Mouse (Mus musculus) limb, embryonic 11.5 days (tissue): ENCODE results near the gene Garnl3. TPM values are rescaled to one million over a fixed set of nuclear protein-coding genes. Genes with fewer than 3 reads are reported as not detected.
A peak's percentile ranks its signal among the peaks of the same experiment; 100 is the strongest.
"Not testable (repeated sequence)": the region's sequence is repeated elsewhere in the genome, so short reads cannot be mapped to it uniquely, and the experiment has no call there.

Experiments used
- ATAC-seq: fragments of 200-750 bp; cut with Nextera tagmentation; 2 replicates; pipeline ENCODE4 v1.8.0; 2017; ENCODE audit warnings: low read depth; ENCODE audit not compliant: insufficient number of reproducible peaks, low FRiP score, low TSS enrichment
- DNase-seq: peaks from one replicate; pipeline ENCODE4 v3.0.0-alpha.2; 2015; ENCODE audit warnings: low spot score
- H3K27ac ChIP-seq: fragments of 300-500 bp; sonication (generic); replicated peaks from 2 replicates; pipeline ENCODE4 v1.5.1; 2014; ENCODE audit warnings: low read depth, mild to moderate bottlenecking, low read length
- H3K27me3 ChIP-seq: fragments of 300-500 bp; sonication (generic); 2 replicates; pipeline ENCODE4 v1.6.1; 2014; ENCODE audit warnings: mild to moderate bottlenecking, low read length, mixed read lengths; ENCODE audit not compliant: control insufficient read depth, insufficient read depth
- H3K36me3 ChIP-seq: fragments of 300-500 bp; sonication (generic); 2 replicates; pipeline ENCODE4 v1.6.1; 2014; ENCODE audit warnings: mild to moderate bottlenecking, low read length, moderate library complexity, mixed read lengths; ENCODE audit not compliant: control insufficient read depth, insufficient read depth
- H3K4me1 ChIP-seq: fragments of 300-500 bp; sonication (generic); 2 replicates; pipeline ENCODE4 v1.6.1; 2014; ENCODE audit warnings: low read length, mixed read lengths; ENCODE audit not compliant: control insufficient read depth, insufficient read depth
- H3K4me2 ChIP-seq: fragments of 300-500 bp; sonication (generic); 2 replicates; pipeline ENCODE4 v1.6.1; 2014; ENCODE audit warnings: low read depth, mild to moderate bottlenecking, moderate library complexity; ENCODE audit not compliant: severe bottlenecking
- H3K4me3 ChIP-seq: fragments of 300-500 bp; sonication (generic); 2 replicates; pipeline ENCODE4 v1.5.1; 2014; ENCODE audit warnings: low read depth, low read length
- H3K9ac ChIP-seq: fragments of 300-500 bp; sonication (generic); 2 replicates; pipeline ENCODE4 v1.6.1; 2014; ENCODE audit warnings: mild to moderate bottlenecking, low read length
- H3K9me3 ChIP-seq: fragments of 300-500 bp; sonication (generic); 2 replicates; pipeline ENCODE4 v1.6.1; 2016; ENCODE audit warnings: low read length; ENCODE audit not compliant: control insufficient read depth
- WGBS: fragments of 180-500 bp; shearing (Covaris S2); extraction: QIAGEN DNeasy Blood & Tissue Kit; methylation state at CpG from one replicate; pipeline ENCODE4 v1.1.7; 2014; 5-methylcytosine and 5-hydroxymethylcytosine counted together
- polyA plus RNA-seq: library from polyadenylated mRNA; unstranded; fragments of >200 nt; fragmentation: Nextera tagmentation; extraction: Ambion mirVana; gene quantifications from 2 replicates; pipeline ENCODE4 v1.2.1, GENCODE M21; 2014

Gene Garnl3
- polyA plus RNA-seq, 1 experiment from 2014 or later: 10.4 TPM

DNA sequence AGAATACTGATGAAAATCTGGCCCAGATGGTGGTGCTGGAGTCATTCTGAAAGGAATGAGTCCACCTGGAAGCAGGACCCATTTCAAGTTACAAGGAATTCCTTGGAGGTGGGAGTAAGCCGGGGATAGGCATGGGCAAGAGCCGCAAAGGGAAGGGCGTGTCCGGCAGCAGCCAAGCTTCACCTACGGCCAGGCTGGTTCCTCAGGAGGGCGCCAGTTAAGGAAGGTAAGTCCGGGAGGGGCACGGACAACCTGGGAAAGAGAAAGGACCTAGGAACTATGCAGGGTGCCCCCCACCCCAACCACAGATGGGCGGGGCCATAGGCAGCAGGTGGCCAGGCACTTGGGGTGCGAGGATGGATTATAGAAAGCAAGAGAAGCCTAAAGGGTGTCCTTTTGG, 1.8 kb downstream of the Garnl3 start:
- peak; percentile 53 for DNase-seq
- Histone ChIP-seq H3K27ac (no peak overlapping the region), H3K36me3 (no peaks in the 10 kb centered on the region), H3K4me1 (peaks cover 3% of the 10 kb centered on the region; the same call in 1 of the 2 replicates), H3K27me3 (peaks cover 11% of the 10 kb centered on the region), H3K4me3 (peak overlapping the region; percentile 49), H3K4me2 (peak overlapping the region; percentile 82), H3K9ac (peak overlapping the region; percentile 65), H3K9me3 (no peaks in the 10 kb centered on the region)
- 0 out of 2 replicates have a peak, but pooled peaks have one; percentile 0 for ATAC-seq
- WGBS: 2% methylated on average over 10 of the region's 10 CpGs

DNA sequence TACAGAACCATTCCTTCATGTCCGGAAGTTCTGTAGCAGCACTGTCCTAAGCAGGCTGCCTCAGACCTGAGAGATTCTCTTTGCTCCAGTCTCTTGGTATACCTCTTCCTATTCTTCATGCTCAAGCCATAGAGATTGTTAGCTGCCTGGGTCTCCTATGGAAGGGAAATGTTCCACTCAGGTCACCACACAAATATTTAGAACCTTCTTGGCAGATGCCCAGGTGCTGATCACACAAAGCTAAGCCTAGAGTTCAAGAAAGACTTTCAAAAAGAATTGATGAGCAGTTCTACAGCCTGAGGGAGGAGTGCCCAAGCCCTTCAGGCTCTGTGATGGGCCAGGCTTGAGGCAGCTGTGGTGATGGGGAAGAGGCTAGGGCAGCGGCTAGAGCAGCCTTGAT, 2.4 kb downstream of the Garnl3 start:
- no peak overlapping the region for H3K4me3 ChIP-seq

DNA sequence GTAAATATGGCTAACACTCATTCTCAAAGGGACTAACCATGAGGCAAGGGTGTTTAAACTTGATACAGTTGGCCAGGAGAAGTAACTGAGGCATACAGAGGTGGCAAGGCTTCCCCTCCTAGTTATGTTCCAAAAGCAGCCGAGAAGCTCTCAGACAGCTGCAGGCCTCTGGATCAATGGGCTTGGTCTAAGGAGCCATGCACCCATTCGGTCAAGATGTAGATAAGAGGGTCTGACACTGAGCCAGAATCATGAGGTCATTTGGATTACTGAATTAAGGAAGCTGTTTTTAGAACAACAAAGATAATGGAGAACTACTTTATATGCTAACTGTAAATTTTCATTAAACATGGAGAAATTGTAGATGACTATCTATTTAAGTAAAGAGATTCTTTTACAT, 4.2 kb downstream of the Garnl3 start:
- 92% methylated on average over 2 of the region's 2 CpGs for WGBS

More for the DNA sequence above, 2.4 kb downstream of the Garnl3 start:
- Histone ChIP-seq H3K27me3 (peaks cover 11% of the 10 kb centered on the region), H3K36me3 (no peaks in the 10 kb centered on the region), H3K4me2 (no peak overlapping the region), H3K9ac (no peak overlapping the region), H3K4me1 (peaks cover 3% of the 10 kb centered on the region; the same call in 1 of the 2 replicates), H3K9me3 (no peaks in the 10 kb centered on the region), H3K27ac (no peak overlapping the region)
- WGBS: 72% methylated on average over 2 of the region's 2 CpGs
- ATAC-seq: no peak
- no peak for DNase-seq

DNA sequence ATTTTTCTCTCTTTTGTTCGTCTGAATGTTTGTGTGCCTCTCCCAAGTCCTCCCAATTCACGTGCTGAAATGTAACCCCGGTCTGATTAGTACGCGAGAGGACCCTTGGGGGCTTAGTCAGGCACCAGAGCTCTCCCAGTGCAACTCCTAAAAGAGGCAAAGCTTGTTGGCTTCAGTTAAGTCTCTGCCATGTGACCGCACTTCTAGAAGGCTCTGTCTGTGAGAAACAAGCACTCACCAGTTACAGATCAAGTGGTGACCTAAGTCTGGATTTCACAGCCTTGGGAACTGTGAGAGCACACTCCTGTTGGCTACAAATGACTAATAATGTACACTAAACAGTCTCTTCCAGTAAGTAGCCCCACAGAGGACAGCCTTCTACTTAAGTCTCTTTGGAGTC, 8.6 kb downstream of the Garnl3 start:
- Histone ChIP-seq H3K36me3 (no peaks in the 10 kb centered on the region), H3K27me3 (no peaks in the 10 kb centered on the region), H3K9me3 (no peaks in the 10 kb centered on the region), H3K4me1 (no peaks in the 10 kb centered on the region), H3K9ac (no peak overlapping the region), H3K4me2 (no peak overlapping the region), H3K27ac (no peak overlapping the region), H3K4me3 (no peak overlapping the region)
- WGBS: 89% methylated on average over 6 of the region's 6 CpGs
- ATAC-seq (no peak), DNase-seq (no peak)

More for the DNA sequence above, 4.2 kb downstream of the Garnl3 start:
- Histone ChIP-seq H3K27ac (no peak overlapping the region), H3K27me3 (peaks cover 3% of the 10 kb centered on the region), H3K36me3 (no peaks in the 10 kb centered on the region), H3K4me1 (peaks cover 3% of the 10 kb centered on the region; the same call in 1 of the 2 replicates), H3K9me3 (no peaks in the 10 kb centered on the region), H3K9ac (no peak overlapping the region), H3K4me3 (no peak overlapping the region), H3K4me2 (no peak overlapping the region)
- DNase-seq (no peak), ATAC-seq (no peak)

DNA sequence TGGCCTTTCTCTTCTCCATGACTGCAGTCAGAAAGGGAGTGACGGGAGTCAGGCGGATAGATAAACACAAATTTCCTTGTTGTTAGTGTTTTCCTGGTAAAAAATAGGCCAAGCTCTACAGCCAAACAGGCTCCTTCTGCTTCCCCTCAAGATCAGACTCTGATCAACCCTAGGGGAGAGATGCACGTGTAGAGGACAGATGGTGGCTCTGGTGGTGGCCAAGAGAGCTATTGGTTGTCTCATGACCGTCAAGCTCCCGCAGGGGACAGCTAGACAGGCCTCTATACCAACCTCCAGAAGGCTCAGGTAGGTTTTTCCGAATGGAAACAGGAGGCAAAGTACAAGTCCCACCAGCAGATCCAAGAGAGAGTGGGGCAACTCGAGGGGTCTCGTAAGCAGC, 30.9 kb downstream of the Garnl3 start:
- no peak overlapping the region for H3K27ac ChIP-seq
- H3K9ac ChIP-seq: no peak overlapping the region
- H3K27me3 ChIP-seq: no peaks in the 10 kb centered on the region
- H3K9me3 ChIP-seq: no peaks in the 10 kb centered on the region
- H3K4me1 ChIP-seq: 0 out of 2 replicates have a peak, but pooled peaks cover 4% of the 10 kb centered on the region
- WGBS: 90% methylated on average over 8 of the region's 8 CpGs
- no peak overlapping the region for H3K4me2 ChIP-seq
- no peak overlapping the region for H3K4me3 ChIP-seq
- no peak for DNase-seq
- no peaks in the 10 kb centered on the region for H3K36me3 ChIP-seq
- ATAC-seq: no peak

DNA sequence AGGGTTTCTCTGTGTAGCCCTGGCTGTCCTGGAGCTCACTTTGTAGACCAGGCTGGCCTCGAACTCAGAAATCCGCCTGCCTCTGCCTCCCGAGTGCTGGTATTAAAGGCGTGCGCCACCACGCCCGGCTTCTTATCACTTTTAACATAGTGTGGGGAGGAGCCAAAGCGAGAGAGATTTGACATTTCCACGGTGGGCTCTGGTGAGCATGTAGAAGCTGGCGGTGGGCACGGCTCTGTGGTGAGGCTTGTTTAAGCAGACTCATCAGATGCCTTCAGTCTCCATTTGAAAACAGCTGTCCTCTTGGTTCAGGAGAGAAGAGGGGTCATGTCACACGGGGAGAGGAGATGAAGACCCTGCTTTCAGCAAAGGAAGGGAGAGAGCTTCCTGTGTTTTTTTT, 34.1 kb downstream of the Garnl3 start:
- not testable (repeated sequence) for H3K36me3 ChIP-seq, H3K4me1 ChIP-seq, ATAC-seq, H3K4me2 ChIP-seq, H3K27ac ChIP-seq, H3K27me3 ChIP-seq, H3K9ac ChIP-seq, H3K4me3 ChIP-seq, H3K9me3 ChIP-seq, DNase-seq
- WGBS: 89% methylated on average over 12 of the region's 12 CpGs

DNA sequence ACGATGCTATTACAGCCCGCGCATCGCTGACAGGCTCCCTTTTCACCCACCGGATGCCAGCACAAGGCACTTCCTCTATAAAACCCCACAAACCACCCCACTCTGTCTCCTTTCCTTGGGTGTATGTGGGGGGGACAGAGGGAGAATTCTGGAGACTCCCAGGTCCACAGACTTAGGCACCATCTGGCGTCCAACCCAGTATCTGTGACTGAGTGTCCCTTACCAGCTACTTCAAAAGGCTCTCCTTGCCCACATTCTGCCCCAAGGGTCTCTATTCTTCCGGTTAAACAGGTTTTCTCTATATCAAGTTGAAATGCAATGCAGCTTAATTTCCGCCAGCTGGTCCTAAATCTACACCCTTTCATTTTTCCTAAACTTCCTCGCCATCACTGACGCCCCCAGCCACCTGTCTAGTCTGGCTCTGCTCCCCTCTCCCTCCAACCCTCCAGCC, 36.2 kb downstream of the Garnl3 start:
- no peak overlapping the region for H3K27ac ChIP-seq
- WGBS: 42% methylated on average over 10 of the region's 10 CpGs
- H3K4me2 ChIP-seq: no peak overlapping the region

DNA sequence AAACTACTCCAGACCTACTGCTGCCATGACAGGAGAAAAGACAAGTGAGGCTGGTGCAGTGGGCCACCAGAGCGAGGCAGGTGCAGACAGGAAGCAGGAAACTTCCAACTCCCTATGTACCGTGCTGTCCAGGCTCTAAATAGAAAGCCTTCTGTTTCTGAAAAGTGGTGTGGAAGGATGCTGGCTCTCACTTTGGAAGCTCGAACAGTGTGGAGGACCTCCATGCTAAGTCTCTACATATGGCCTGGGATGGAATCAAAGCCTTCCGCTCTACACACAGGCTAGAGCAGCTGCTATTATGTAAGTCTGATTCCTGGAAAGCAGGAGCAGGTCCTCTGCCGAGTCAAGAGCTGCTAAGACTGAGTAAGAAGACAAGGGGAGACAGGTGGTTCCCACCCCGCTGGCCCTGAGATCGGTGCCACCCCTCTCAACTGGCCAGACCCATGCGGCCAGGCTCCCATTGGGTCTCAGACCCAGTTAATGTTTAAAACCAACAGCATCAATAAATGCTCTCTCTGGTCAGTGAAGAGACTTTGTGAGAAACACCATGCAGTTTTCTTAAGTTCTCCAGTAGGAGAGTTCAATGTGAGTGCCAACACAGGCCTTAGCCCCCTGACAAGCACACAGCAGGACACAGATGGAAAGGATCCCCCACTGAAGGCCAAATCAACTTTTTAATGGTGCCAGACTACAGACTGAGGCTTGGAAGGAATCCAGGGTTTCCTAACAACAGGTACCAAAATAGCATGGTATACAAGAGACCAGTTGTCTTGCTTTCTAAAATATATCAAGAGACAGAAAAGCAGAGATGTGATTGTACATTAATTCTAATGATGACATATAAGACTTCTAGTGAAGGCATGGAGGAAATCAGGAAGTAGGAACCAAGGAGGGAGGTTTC, 40.6 kb downstream of the Garnl3 start:
- 0 out of 2 replicates have a peak, but pooled peaks cover 5% of the 10 kb centered on the region for H3K4me1 ChIP-seq
- no peak overlapping the region for H3K9ac ChIP-seq
- no peak overlapping the region for H3K27ac ChIP-seq
- no peaks in the 10 kb centered on the region for H3K36me3 ChIP-seq
- no peak for DNase-seq
- H3K4me2 ChIP-seq: no peak overlapping the region
- WGBS: 85% methylated on average over 8 of the region's 8 CpGs
- H3K27me3 ChIP-seq: no peaks in the 10 kb centered on the region
- no peaks in the 10 kb centered on the region for H3K9me3 ChIP-seq
- H3K4me3 ChIP-seq: no peak overlapping the region
- ATAC-seq: no peak

More for the DNA sequence above, 36.2 kb downstream of the Garnl3 start:
- H3K4me1 ChIP-seq: 0 out of 2 replicates have a peak, but pooled peaks cover 5% of the 10 kb centered on the region
- no peaks in the 10 kb centered on the region for H3K9me3 ChIP-seq
- peak; percentile 22 for DNase-seq
- no peaks in the 10 kb centered on the region for H3K36me3 ChIP-seq
- no peak overlapping the region for H3K4me3 ChIP-seq
- ATAC-seq: no peak
- H3K27me3 ChIP-seq: no peaks in the 10 kb centered on the region
- no peak overlapping the region for H3K9ac ChIP-seq
